Mouse (Mus musculus) adrenal gland, adult (tissue): ENCODE results near the gene Ech1.
A peak's percentile ranks its signal among the peaks of the same experiment; 100 is the strongest.

Experiments
- DNase-seq, 2 experiments: peaks; one replicate each; pipeline ENCODE4 v3.0.0; 2022 to 2023; ENCODE audit warnings: low spot score in 1 of 2; ENCODE audit not compliant: inconsistent age in 2 of 2

Gene Ech1

GRCm38 (mm10) chr7:28850642-28851041, 25.6 kb downstream of the Ech1 start:
- DNase-seq: no peak

- no peak for DNase-seq
These were observed 34.9 kb downstream of the Ech1 start for GRCm38 (mm10) chr7:28859953-28860352.

- no peak for DNase-seq
These were observed 35.9 kb downstream of the Ech1 start for GRCm38 (mm10) chr7:28860898-28861297.

GRCm38 (mm10) chr7:28862817-28863499, 37.9 kb downstream of the Ech1 start:
- no peak for DNase-seq

- DNase-seq: no peak
These were observed 38.5 kb downstream of the Ech1 start, which contains the start of gene Lgals7 for GRCm38 (mm10) chr7:28863540-28863939. Gene Lgals7, plus strand, starts transcription at chr7:28863853.

- DNase-seq: no peak
These were observed 39.3 kb downstream of the Ech1 start for GRCm38 (mm10) chr7:28864288-28864750.

GRCm38 (mm10) chr7:28865481-28866300, 40.7 kb downstream of the Ech1 start:
- peak; percentile 87 to 92 for DNase-seq

- no peak for DNase-seq
These were observed 41.9 kb downstream of the Ech1 start for GRCm38 (mm10) chr7:28866769-28867507.

GRCm38 (mm10) chr7:28867508-28868340, 42.7 kb downstream of the Ech1 start:
- peak; percentile 80 to 93 for DNase-seq

GRCm38 (mm10) chr7:28870901-28871664, 46.1 kb downstream of the Ech1 start:
- no peak for DNase-seq

GRCm38 (mm10) chr7:28874565-28874964, 49.5 kb downstream of the Ech1 start:
- no peak for DNase-seq

- peak; percentile 71 to 79 for DNase-seq
These were observed 51.1 kb downstream of the Ech1 start for GRCm38 (mm10) chr7:28876099-28876498.

GRCm38 (mm10) chr7:28877155-28877554, 52.1 kb downstream of the Ech1 start:
- DNase-seq: no peak

GRCm38 (mm10) chr7:28877856-28878255, 52.8 kb downstream of the Ech1 start:
- no peak for DNase-seq

GRCm38 (mm10) chr7:28879606-28880005, 54.6 kb downstream of the Ech1 start:
- no peak for DNase-seq

- DNase-seq: no peak
These were observed 55.5 kb downstream of the Ech1 start for GRCm38 (mm10) chr7:28880554-28880953.

- no peak for DNase-seq
These were observed 56.2 kb downstream of the Ech1 start, which contains the start of gene Capn12 for GRCm38 (mm10) chr7:28881199-28881598. Gene Capn12, plus strand, starts transcription at chr7:28881422.
